Mouse (Mus musculus) MEL (cell line): Measurements from ENCODE around the gene Lasp1.

Experiments
- CHD2 ChIP-seq: IDR thresholded peaks from 2 replicates; pipeline ENCODE4 v1.6.1; 2011; ENCODE audit warnings: low read length, improper control_type of control experiment
- CTCF ChIP-seq, 3 experiments: IDR thresholded peaks in 2 of 3; conservative IDR thresholded peaks in 1 of 3; 2 replicates each; pipeline ENCODE4 v1.5.1; 2011 to 2012; ENCODE audit warnings: low read length in 3 of 3, low read depth in 2 of 3, mild to moderate bottlenecking in 2 of 3, improper control_type of control experiment in 1 of 3, inconsistent platforms in 1 of 3, mixed read lengths in 1 of 3, moderate library complexity in 1 of 3; ENCODE audit not compliant: control insufficient read depth in 1 of 3, insufficient read depth in 1 of 3, poor library complexity in 1 of 3, severe bottlenecking in 1 of 3
- POLR2A ChIP-seq, 2 experiments: IDR thresholded peaks; 2 replicates each; pipeline ENCODE4 v1.6.1; 2011 to 2012; ENCODE audit warnings: low read length in 2 of 2, mild to moderate bottlenecking in 2 of 2, control low read depth in 1 of 2, improper control_type of control experiment in 1 of 2, low read depth in 1 of 2, moderate library complexity in 1 of 2; ENCODE audit not compliant: control insufficient read depth in 1 of 2, insufficient read depth in 1 of 2, poor library complexity in 1 of 2

DNA sequence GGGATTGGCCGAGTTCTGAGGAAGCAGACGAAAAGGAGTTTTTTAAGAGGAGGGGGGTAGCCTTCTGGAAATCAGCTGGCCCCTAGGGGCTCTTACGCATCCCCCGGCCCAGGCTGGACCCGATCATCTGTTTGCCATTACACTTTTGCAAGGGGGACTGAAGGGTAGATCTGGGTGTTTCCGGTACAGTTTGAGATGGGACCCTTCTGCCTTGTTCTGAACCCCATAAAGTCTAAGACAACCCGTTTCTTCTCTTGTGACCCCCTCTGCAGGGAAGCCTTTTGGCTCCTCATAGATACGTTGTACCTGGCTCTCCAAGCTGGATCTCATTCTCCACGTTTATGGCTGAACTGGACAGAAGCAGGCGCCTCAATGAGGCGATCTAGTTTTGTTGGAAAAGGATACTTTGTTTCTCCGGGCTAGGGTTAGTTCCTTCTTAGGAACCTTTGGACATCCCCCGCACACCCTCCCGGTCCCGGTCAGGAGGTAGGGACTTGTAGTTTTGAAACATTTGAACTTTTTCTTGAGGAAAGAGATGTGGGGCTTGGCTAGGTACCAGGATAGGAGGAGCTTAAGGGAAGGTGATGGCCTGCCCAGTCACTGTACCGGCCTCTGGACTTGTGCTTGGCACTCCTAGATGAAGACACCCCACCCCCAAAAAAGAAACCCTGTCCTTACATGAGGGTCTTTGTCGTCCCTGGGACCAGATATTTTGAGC lies 2.0 kb downstream of the Lasp1 start:
- TF ChIP-seq CHD2 = no peak
- peak in 1 of 2 experiments; percentile 22; a peak in 1 of 4 replicates for TF ChIP-seq POLR2A (IDR thresholded peaks at IDR 0.05; ENCODE audit: control insufficient read depth in 1 of 2, insufficient read depth in 1 of 2, low read depth in 1 of 2, low read length in 2 of 2, poor library complexity in 1 of 2)
- TF ChIP-seq CTCF (IDR thresholded peaks at IDR 0.05 in 2 of 3, conservative IDR thresholded peaks at IDR 0.05 in 1 of 3; ENCODE audit: control insufficient read depth in 1 of 3, insufficient read depth in 1 of 3, low read depth in 2 of 3, low read length in 3 of 3, poor library complexity in 1 of 3, severe bottlenecking in 1 of 3) = no peak
